Mouse (Mus musculus): ENCODE measurements at regions not wholly inside any gene's neighbourhood (a gene's known extent, or its start where the extent isn't known, plus 50 kb on each side); places are given as distances from the start of the nearest gene placed in this dataset.

GRCm38 (mm10) chr2:80717979-80718378, 100.9 kb downstream of the Nup35 start:
- no peak for DNase-seq (ENCODE audit: low spot score in 2 of 2)

- no peak for DNase-seq (ENCODE audit: low spot score in 2 of 2)
Measured at GRCm38 (mm10) chr2:80724085-80724484, 107.0 kb downstream of the Nup35 start.

GRCm38 (mm10) chr2:80731324-80731723, 114.3 kb downstream of the Nup35 start:
- peak; percentile 3 to 23 for DNase-seq (ENCODE audit: low spot score in 2 of 2)

GRCm38 (mm10) chr2:80746737-80747136, 129.7 kb downstream of the Nup35 start:
- no peak for DNase-seq (ENCODE audit: low spot score in 2 of 2)

GRCm38 (mm10) chr2:80762013-80762612, 145.1 kb downstream of the Nup35 start:
- DNase-seq (ENCODE audit: low spot score in 2 of 2) = peak; percentile 19 to 76

- DNase-seq (ENCODE audit: low spot score in 2 of 2) = peak in 1 of 2 experiments; percentile 14
Measured at GRCm38 (mm10) chr2:80771176-80771575, 154.1 kb downstream of the Nup35 start.

GRCm38 (mm10) chr2:80772455-80772854, 155.4 kb downstream of the Nup35 start:
- no peak for DNase-seq (ENCODE audit: low spot score in 2 of 2)

GRCm38 (mm10) chr2:80786370-80786769, 169.3 kb downstream of the Nup35 start:
- no peak for DNase-seq (ENCODE audit: low spot score in 2 of 2)

- DNase-seq (ENCODE audit: low spot score in 2 of 2) = no peak
Measured at GRCm38 (mm10) chr2:80793345-80794147, 176.5 kb downstream of the Nup35 start.

- DNase-seq (ENCODE audit: low spot score in 2 of 2) = no peak
Measured at GRCm38 (mm10) chr2:80794148-80794507, 177.1 kb downstream of the Nup35 start.

- DNase-seq (ENCODE audit: low spot score in 2 of 2) = no peak
Measured at GRCm38 (mm10) chr2:80819268-80819667, 202.2 kb downstream of the Nup35 start.

- peak in 1 of 2 experiments; percentile 10 for DNase-seq (ENCODE audit: low spot score in 2 of 2)
Measured at GRCm38 (mm10) chr2:80851056-80851455, 234.0 kb downstream of the Nup35 start.

- DNase-seq (ENCODE audit: low spot score in 2 of 2) = no peak
Measured at GRCm38 (mm10) chr2:80855214-80855613, 238.2 kb downstream of the Nup35 start.

- DNase-seq (ENCODE audit: low spot score in 2 of 2) = no peak
Measured at GRCm38 (mm10) chr2:80870046-80870445, 253.0 kb downstream of the Nup35 start.

GRCm38 (mm10) chr2:80870458-80870857, 253.4 kb downstream of the Nup35 start:
- no peak for DNase-seq (ENCODE audit: low spot score in 2 of 2)

- DNase-seq (ENCODE audit: low spot score in 2 of 2) = no peak
Measured at GRCm38 (mm10) chr2:80871356-80871755, 254.3 kb downstream of the Nup35 start.

- no peak for DNase-seq (ENCODE audit: low spot score in 2 of 2)
Measured at GRCm38 (mm10) chr2:80878437-80878836, 261.4 kb downstream of the Nup35 start.

GRCm38 (mm10) chr2:80884231-80884630, 267.2 kb downstream of the Nup35 start:
- DNase-seq (ENCODE audit: low spot score in 2 of 2) = no peak

GRCm38 (mm10) chr2:80902050-80902449, 285.0 kb downstream of the Nup35 start:
- DNase-seq (ENCODE audit: low spot score in 2 of 2) = no peak

- peak in 1 of 2 experiments; percentile 11 for DNase-seq (ENCODE audit: low spot score in 2 of 2)
Measured at GRCm38 (mm10) chr2:80913478-80913877, 296.4 kb downstream of the Nup35 start.

GRCm38 (mm10) chr2:80945521-80945920, 328.5 kb downstream of the Nup35 start:
- no peak for DNase-seq (ENCODE audit: low spot score in 2 of 2)

GRCm38 (mm10) chr2:80966766-80967165, 349.7 kb downstream of the Nup35 start:
- DNase-seq (ENCODE audit: low spot score in 2 of 2) = no peak

- no peak for DNase-seq (ENCODE audit: low spot score in 2 of 2)
Measured at GRCm38 (mm10) chr2:80967260-80967659, 350.2 kb downstream of the Nup35 start.

Data from frontal cortex, postnatal 36 days (tissue).